Mouse (Mus musculus) A20 (cell line): ENCODE results near the gene Vmn2r83.
"Not testable (repeated sequence)": the region's sequence is repeated elsewhere in the genome, so short reads cannot be mapped to it uniquely, and the experiment has no call there.

Experiments used
- DNase-seq: peaks from one replicate; pipeline ENCODE4 v3.0.0-alpha.2; 2011; ENCODE audit warnings: low read depth, low spot score

Gene Vmn2r83

GRCm38 (mm10) chr10:79468431-79468830, at the start of gene Vmn2r83:
Vmn2r83 (plus strand) TSS chr10:79468731.
- DNase-seq = no peak

GRCm38 (mm10) chr10:79435141-79435820, 33.2 kb upstream of the Vmn2r83 start:
- not testable (repeated sequence) for DNase-seq

GRCm38 (mm10) chr10:79495886-79496285, 27.4 kb downstream of the Vmn2r83 start:
- DNase-seq = no peak

DNA sequence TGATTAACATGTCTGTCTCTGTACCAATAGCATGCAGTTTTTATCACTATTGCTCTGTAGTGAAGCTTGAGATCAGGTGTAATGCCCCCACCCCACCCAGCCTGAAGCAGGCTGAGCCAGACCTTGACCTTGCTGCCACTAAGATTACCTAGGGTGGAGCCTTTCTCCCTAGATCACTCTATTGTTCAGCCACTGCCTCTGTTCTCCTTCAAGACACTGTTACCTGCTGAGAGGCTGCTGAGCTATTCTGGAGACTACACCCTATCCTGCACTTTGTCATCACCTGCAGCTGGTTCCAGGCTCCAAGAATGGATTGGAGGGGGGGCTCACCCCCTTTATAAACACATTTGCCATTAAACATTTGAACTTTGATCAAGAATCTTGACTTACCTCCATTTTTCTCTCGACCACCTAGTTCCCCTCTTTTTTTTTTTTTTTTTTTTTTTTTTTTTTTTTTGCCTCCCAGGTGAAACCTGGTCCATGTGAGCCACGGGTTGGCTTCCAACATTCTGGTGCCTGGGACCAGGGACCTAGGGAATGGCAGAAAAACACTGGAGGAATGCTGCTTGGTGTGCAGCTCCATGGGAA, 28.3 kb downstream of the Vmn2r83 start:
- no peak for DNase-seq

- peak; percentile 61 for DNase-seq
Measured at GRCm38 (mm10) chr10:79502830-79503644, 34.5 kb downstream of the Vmn2r83 start.

- peak; percentile 86 for DNase-seq
Measured at GRCm38 (mm10) chr10:79506709-79507108, 38.2 kb downstream of the Vmn2r83 start.

DNA sequence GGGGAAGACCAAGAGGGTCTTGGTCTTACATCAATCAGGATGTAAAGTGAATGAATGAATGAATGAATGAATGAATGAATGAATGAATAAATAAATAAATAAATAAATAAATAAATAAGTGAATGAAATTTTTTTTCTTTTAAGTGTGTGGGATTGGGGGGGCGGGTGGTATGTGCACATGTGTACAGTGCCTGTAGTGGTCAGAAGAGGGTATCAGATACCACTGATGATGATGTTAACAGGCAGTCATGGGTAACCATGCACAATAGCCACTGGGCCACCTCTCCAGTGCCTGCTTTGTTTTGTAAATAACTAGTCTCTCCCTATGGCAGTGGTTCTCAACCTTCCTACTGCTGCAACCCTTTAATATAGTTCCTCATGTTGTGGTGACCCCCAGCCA, 55.9 kb downstream of the Vmn2r83 start:
- DNase-seq = no peak

DNA sequence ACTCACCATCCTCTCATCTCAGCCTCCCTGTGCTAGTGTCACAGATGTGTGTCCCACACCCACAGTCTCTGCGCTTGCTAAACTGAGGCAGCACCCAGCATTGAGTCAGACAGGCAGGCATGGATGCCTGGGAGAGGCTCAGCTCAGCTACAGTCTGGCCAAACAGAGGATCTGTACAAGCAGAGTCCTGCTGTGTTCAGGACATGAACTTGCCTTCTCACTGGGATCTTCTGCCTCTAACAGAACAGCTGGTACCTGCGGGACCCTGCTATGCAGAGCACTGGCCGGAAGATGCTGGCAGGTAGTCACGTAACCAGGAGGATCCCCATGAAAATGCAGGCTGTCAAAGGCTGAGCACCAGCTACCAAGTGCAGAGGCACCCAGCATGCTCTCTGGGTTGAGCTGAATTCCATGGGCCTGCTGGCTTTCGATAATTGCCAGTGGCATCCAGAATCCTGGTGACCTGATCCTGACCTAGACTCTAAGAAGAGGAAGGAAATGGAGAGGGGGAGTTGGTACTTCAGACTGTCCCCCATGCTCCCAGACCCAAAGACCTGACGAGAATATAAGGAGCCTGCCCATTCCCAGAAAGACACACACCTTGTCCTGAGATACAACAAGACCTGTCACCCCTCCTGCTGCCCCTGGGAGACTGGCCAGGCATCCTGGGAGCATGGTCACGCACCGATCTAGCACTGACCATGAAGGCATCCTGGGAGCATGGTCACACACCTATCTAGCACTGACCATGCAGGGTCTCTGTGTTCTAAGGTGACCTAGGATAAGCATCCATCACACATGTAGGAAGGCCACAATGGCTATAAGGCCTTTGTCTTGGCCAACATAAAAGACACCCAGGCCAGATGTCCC, 57.2 kb downstream of the Vmn2r83 start:
- DNase-seq = no peak

GRCm38 (mm10) chr10:79526661-79527452, 58.3 kb downstream of the Vmn2r83 start:
- DNase-seq = no peak

DNA sequence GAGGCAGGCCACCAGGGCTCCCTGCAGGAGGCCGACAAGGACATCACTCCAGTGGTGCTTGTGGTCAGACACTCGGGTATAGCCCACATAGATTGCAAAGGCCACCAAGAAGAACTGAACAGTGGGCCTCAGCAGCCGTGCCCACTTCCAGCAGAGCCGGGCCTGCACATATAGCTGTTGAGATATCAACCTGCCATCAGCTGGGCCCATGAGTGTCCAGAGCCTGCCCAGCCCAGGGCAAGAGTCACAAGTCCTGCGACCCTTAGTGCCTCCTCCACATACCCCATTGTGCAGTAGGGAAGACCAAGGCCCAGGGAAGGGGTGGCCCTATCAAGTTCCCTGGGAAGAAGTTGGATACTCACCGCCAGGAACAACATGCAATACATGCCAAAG, 58.9 kb downstream of the Vmn2r83 start:
- DNase-seq = no peak

DNA sequence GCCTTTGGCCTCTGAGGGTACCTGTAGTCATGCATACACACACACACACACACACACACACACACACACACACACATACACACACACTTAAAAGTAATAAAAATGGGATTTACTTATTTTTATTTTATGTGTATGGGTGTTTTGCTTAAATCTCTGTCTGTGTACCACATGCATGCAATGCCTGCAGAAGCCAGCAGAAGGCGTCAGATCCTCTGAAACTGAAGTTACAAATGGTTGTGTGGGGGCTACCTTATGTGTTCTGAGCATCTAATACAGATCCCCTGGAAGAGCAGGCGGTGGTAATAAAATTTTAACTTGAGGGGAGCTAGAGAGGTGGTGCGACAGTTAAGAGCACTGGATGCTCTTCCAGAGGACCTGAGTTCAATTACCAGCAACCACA, 59.5 kb downstream of the Vmn2r83 start:
- no peak for DNase-seq

DNA sequence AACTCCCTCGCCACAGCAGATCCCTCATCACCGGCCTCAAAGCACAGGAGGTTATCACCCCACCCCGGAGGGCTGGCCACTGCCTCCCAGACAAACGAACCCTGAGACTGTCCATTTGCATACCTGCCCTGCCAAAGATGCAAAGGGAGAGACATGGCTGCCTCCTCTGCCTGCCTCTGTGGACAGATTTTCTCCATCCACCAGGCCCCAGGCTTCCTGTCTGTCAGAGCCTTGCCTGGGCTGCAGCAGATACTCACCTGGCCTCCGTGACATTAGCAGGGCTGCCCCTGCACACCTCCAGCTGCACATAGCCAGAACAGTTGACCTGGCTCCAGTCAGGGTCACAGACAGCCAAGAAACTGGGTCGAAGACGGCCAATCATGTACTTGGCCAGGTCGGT, 61.7 kb downstream of the Vmn2r83 start:
- no peak for DNase-seq

GRCm38 (mm10) chr10:79530721-79531120, 62.2 kb downstream of the Vmn2r83 start:
- no peak for DNase-seq

DNA sequence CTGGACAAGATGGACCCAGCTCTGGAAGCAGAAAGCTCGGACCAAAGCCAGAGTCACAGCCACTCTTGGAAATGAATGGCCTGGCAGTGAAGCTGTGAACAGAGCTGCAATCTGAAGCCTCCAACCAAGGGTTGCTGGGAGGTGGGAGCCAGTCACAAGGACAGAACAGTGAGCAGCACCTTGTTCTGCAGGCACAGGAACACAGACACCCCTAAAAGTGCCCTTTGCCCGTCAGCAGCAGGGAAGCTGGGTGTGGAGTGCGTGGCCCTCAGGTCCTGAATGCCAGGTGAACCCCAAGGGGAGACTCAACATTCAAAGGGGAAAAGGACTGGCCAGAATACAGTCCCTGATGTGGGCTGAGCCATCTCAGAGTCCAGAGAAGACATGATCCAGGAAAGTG, 63.1 kb downstream of the Vmn2r83 start:
- no peak for DNase-seq

DNA sequence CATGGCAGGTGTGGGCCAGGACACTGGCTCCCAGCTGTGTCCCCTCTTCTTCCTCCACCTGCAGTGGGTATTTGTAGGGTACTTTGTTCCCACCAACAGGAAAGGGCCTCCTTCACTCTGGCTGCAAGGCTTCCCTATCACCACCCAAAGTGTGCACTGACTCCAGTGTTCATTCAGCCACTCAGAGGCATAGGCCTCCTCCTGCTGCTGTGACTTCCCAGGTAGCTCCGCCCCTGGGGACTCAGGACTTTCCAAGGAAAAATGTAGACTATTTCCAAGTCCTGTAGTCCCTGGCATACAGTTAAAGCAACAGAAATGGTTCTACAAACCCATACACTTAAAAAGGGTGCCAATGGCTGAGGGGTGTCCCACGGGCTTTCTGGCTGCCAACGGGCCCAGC, 64.1 kb downstream of the Vmn2r83 start:
- no peak for DNase-seq

- peak; percentile 82 for DNase-seq
Measured at GRCm38 (mm10) chr10:79533126-79533911, 64.8 kb downstream of the Vmn2r83 start, which contains the start of gene Plpp2. Plpp2 (minus strand) TSS chr10:79533796.

GRCm38 (mm10) chr10:79534426-79534825, 65.9 kb downstream of the Vmn2r83 start:
- DNase-seq = no peak

- no peak for DNase-seq
Measured at GRCm38 (mm10) chr10:79535431-79535830, 66.9 kb downstream of the Vmn2r83 start.

DNA sequence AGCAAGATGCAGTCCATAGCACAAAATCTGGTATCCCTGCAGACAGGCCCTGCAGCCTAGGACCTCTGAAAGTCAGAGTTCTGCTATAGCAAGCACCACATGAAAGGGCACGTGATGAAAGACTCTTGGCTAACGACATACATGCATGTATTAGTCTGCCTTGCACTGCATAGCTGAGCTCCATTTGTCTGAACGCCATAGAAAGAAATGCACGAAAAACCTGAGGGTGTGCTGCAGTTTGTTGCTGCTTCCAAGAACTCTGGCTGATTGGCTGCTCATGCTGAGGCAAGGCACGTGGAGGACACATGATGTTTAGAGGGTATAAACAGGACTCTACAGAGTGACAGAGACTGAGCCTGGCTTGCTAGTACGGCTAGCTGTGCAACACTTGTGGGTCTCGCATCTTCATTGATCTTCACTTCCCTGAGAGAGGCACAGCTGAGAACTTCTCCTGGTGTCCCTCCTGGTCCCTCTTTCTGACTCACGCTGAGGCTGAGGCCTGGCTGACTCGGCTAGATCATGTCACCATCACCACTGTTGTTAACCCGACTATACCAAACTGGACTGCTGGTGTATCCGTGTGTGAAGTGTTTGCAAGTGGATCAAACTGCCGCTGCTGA, 68.0 kb downstream of the Vmn2r83 start:
- no peak for DNase-seq

DNA sequence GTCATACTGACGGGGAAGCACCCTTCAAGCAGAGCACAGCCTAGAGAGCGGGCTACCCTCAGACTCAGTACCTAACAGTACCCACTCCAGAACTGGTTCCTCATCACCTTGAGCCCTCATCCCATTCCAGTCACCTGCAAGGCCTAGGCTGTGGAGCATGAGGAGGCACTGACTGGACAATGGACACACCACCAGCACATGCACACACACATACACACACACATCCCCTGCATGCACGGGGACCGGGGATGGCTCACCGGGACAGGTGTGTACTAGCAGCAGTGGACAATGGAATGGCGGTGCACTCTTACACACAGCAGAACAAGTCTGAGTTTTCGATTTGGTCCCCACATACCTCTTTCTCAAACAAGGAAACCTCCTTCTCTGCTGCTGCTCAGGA, 68.7 kb downstream of the Vmn2r83 start:
- no peak for DNase-seq
